Mouse (Mus musculus): ENCODE measurements around the gene Arhgef10l. TPM values are rescaled to one million over a fixed set of nuclear protein-coding genes. Genes with fewer than 3 reads are reported as not detected.

The Arhgef10l gene
- polyA plus RNA-seq, 1 experiment from 2014 or later, result 23.6 TPM

DNA sequence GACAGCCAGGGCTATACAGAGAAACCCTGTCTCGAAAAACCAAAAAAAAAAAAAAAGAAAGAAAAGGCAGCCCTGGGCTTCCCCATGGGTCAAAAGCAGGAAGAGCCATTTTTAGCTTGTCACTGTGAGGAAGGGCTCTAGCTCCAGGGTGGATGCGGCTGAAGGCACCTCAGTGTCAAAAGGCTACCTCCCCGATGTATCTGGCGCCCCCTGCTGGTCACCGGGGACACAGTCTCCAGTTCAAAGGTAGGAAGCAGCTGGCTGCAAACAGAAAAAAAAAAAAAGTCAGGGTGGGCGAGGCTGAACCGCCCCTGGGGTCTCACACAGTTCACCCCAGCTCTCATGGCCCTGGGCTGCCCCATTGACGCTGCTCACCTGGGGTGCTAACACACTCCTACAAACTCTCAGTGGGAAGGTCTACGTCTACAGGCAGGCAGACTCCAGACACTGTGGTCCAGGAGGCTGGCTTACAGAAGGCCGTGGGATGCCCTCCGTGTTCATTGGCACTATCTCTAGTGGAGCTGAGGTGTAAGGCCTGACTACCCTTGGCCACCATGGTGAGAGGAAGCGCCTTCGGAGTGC is 8.6 kb upstream of the Arhgef10l start:
- ATAC-seq (replicated peaks; ENCODE audit: low FRiP score) (peak; percentile 10; the same call in 1 of the 2 replicates), DNase-seq (ENCODE audit: low spot score) (peak; percentile 94)
- Histone ChIP-seq H3K27ac (ENCODE audit: low read depth, low read length) (no peak overlapping the region), H3K9me3 (ENCODE audit: control insufficient read depth, low read length) (no peaks in the 10 kb centered on the region), H3K36me3 (ENCODE audit: control insufficient read depth, insufficient read depth, low read length) (no peaks in the 10 kb centered on the region), H3K4me3 (ENCODE audit: low read depth, low read length) (no peak overlapping the region), H3K4me1 (replicated peaks; ENCODE audit: control insufficient read depth, insufficient read depth, low read length) (no peaks in the 10 kb centered on the region), H3K27me3 (ENCODE audit: control insufficient read depth, insufficient read depth, low read length) (no peaks in the 10 kb centered on the region), H3K4me2 (ENCODE audit: low read depth, low read length, severe bottlenecking) (no peak overlapping the region), H3K9ac (ENCODE audit: low read length) (no peak overlapping the region)
- 36% methylated on average over 12 of the region's 13 CpGs for WGBS

DNA sequence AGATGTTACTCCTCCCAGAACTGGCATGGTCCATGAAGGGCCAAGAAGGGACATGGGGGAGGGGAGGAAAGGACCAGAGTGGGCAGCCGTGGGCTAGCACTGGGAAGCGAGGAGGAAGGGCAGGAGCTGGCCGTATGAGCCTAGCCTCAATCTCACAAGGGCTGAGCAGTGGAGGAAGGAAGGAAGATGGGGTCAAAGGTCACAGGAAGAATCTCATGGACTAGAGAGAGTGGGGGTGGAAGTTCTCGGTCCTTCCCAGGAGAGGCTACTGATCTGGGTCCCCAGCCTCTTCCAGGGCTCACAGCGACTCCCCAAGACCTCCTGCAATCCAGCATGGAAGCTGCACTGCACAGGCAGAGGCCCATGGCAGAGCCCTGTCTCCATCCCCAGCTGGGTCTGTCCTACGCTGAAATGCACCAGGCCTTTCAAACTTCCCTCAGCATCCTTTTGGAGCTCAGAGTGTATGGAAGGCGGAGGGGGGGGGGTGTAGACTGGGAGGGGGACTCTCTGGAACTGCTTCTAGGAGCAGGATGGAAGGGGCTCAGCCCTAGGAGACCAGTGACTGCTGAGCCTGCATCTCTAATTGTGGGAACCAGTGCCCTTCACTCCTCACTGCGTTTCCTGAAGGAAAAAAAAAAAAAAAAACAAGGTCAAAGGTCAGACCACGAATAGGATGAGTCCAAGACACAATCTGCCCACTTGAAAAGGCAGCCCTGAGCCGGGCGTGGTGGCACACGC is 7.9 kb upstream of the Arhgef10l start:
- DNase-seq (ENCODE audit: low spot score) (no peak), ATAC-seq (replicated peaks; ENCODE audit: low FRiP score) (0 out of 2 replicates have a peak, but pooled peaks have one; percentile 39)

GRCm38 (mm10) chr4:140667802-140668201 is 2.0 kb upstream of the Arhgef10l start:
- no peak overlapping the region for H3K27ac ChIP-seq (ENCODE audit: low read depth, low read length)
- WGBS, result 91% methylated on average over 8 of the region's 8 CpGs
- H3K27me3 ChIP-seq (ENCODE audit: control insufficient read depth, insufficient read depth, low read length), result no peaks in the 10 kb centered on the region
- H3K36me3 ChIP-seq (ENCODE audit: control insufficient read depth, insufficient read depth, low read length), result no peaks in the 10 kb centered on the region
- ATAC-seq (replicated peaks; ENCODE audit: low FRiP score) (no peak), DNase-seq (ENCODE audit: low spot score) (no peak)
- H3K4me3 ChIP-seq (ENCODE audit: low read depth, low read length), result no peak overlapping the region
- peaks cover 4% of the 10 kb centered on the region; the same call in 1 of the 2 replicates for H3K4me1 ChIP-seq (replicated peaks; ENCODE audit: control insufficient read depth, insufficient read depth, low read length)
- no peak overlapping the region for H3K4me2 ChIP-seq (ENCODE audit: low read depth, low read length, severe bottlenecking)
- H3K9ac ChIP-seq (ENCODE audit: low read length), result no peak overlapping the region
- H3K9me3 ChIP-seq (ENCODE audit: control insufficient read depth, low read length), result no peaks in the 10 kb centered on the region

More for the DNA sequence above, 7.9 kb upstream of the Arhgef10l start:
- Histone ChIP-seq H3K4me2 (ENCODE audit: low read depth, low read length, severe bottlenecking) (no peak overlapping the region), H3K27ac (ENCODE audit: low read depth, low read length) (no peak overlapping the region), H3K9ac (ENCODE audit: low read length) (no peak overlapping the region), H3K27me3 (ENCODE audit: control insufficient read depth, insufficient read depth, low read length) (no peaks in the 10 kb centered on the region), H3K36me3 (ENCODE audit: control insufficient read depth, insufficient read depth, low read length) (no peaks in the 10 kb centered on the region), H3K9me3 (ENCODE audit: control insufficient read depth, low read length) (no peaks in the 10 kb centered on the region), H3K4me1 (replicated peaks; ENCODE audit: control insufficient read depth, insufficient read depth, low read length) (no peaks in the 10 kb centered on the region), H3K4me3 (ENCODE audit: low read depth, low read length) (no peak overlapping the region)
- WGBS, result 52% methylated on average over 12 of the region's 12 CpGs

- H3K36me3 ChIP-seq (ENCODE audit: control insufficient read depth, insufficient read depth, low read length), result no peaks in the 10 kb centered on the region
- no peak for ATAC-seq (replicated peaks; ENCODE audit: low FRiP score)
- H3K27me3 ChIP-seq (ENCODE audit: control insufficient read depth, insufficient read depth, low read length), result no peaks in the 10 kb centered on the region
- no peak overlapping the region for H3K4me2 ChIP-seq (ENCODE audit: low read depth, low read length, severe bottlenecking)
- no peak for DNase-seq (ENCODE audit: low spot score)
- WGBS, result 73% methylated on average over 7 of the region's 7 CpGs
- no peak overlapping the region for H3K4me3 ChIP-seq (ENCODE audit: low read depth, low read length)
- no peaks in the 10 kb centered on the region for H3K9me3 ChIP-seq (ENCODE audit: control insufficient read depth, low read length)
- peaks cover 13% of the 10 kb centered on the region; the same call in 1 of the 2 replicates for H3K4me1 ChIP-seq (replicated peaks; ENCODE audit: control insufficient read depth, insufficient read depth, low read length)
- H3K27ac ChIP-seq (ENCODE audit: low read depth, low read length), result no peak overlapping the region
- no peak overlapping the region for H3K9ac ChIP-seq (ENCODE audit: low read length)
These were observed 759 bp downstream of the Arhgef10l start for GRCm38 (mm10) chr4:140665053-140665452.

DNA sequence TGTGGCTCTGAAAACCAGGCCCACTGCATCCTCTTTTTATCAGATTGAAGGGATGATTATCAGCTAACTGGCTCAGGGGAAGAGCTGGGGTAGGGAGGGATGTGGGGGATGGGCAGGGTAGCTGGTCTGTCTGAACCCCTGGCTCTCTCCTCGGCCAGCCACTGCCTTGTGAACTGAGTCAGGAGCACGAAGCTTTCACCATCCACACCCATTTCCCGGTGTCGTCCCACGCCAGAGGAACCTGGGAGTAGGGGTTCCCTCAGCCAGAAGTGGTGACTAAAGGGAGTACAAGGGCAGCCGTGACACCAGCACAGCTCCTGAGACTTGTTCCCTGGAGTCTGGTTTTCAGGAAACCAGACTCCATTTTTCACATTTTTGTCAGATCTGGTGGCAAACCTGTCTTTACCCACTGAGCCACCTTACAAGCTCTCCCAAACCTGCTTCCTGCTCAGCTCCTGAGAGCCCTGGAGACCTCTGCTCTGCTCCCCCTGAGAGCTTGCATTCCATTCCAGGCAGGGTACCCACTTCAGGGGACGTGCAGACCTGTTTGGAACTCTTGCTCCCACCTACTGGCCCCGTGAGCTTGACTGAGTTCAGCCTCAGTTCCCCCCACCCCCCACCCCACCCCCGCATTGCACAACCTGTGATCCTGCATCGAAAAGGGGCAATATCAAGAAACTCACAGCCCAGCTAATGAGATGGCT is 2.8 kb downstream of the Arhgef10l start:
- no peak overlapping the region for H3K4me3 ChIP-seq (ENCODE audit: low read depth, low read length)
- H3K9me3 ChIP-seq (ENCODE audit: control insufficient read depth, low read length), result no peaks in the 10 kb centered on the region
- H3K27ac ChIP-seq (ENCODE audit: low read depth, low read length), result no peak overlapping the region
- ATAC-seq (replicated peaks; ENCODE audit: low FRiP score) (no peak), DNase-seq (ENCODE audit: low spot score) (no peak)
- no peak overlapping the region for H3K4me2 ChIP-seq (ENCODE audit: low read depth, low read length, severe bottlenecking)
- no peaks in the 10 kb centered on the region for H3K27me3 ChIP-seq (ENCODE audit: control insufficient read depth, insufficient read depth, low read length)
- no peak overlapping the region for H3K9ac ChIP-seq (ENCODE audit: low read length)
- 32% methylated on average over 10 of the region's 10 CpGs for WGBS
- H3K4me1 ChIP-seq (replicated peaks; ENCODE audit: control insufficient read depth, insufficient read depth, low read length), result peaks cover 18% of the 10 kb centered on the region
- H3K36me3 ChIP-seq (ENCODE audit: control insufficient read depth, insufficient read depth, low read length), result no peaks in the 10 kb centered on the region

- ATAC-seq (replicated peaks; ENCODE audit: low FRiP score) (no peak), DNase-seq (ENCODE audit: low spot score) (no peak)
- Histone ChIP-seq H3K36me3 (ENCODE audit: control insufficient read depth, insufficient read depth, low read length) (no peaks in the 10 kb centered on the region), H3K27me3 (ENCODE audit: control insufficient read depth, insufficient read depth, low read length) (no peaks in the 10 kb centered on the region), H3K9ac (ENCODE audit: low read length) (no peak overlapping the region), H3K9me3 (ENCODE audit: control insufficient read depth, low read length) (no peaks in the 10 kb centered on the region), H3K4me2 (ENCODE audit: low read depth, low read length, severe bottlenecking) (no peak overlapping the region), H3K27ac (ENCODE audit: low read depth, low read length) (no peak overlapping the region), H3K4me1 (replicated peaks; ENCODE audit: control insufficient read depth, insufficient read depth, low read length) (peaks cover 24% of the 10 kb centered on the region), H3K4me3 (ENCODE audit: low read depth, low read length) (no peak overlapping the region)
- WGBS, result 46% methylated on average over 7 of the region's 7 CpGs
These were observed 3.4 kb downstream of the Arhgef10l start for GRCm38 (mm10) chr4:140662453-140662852.

DNA sequence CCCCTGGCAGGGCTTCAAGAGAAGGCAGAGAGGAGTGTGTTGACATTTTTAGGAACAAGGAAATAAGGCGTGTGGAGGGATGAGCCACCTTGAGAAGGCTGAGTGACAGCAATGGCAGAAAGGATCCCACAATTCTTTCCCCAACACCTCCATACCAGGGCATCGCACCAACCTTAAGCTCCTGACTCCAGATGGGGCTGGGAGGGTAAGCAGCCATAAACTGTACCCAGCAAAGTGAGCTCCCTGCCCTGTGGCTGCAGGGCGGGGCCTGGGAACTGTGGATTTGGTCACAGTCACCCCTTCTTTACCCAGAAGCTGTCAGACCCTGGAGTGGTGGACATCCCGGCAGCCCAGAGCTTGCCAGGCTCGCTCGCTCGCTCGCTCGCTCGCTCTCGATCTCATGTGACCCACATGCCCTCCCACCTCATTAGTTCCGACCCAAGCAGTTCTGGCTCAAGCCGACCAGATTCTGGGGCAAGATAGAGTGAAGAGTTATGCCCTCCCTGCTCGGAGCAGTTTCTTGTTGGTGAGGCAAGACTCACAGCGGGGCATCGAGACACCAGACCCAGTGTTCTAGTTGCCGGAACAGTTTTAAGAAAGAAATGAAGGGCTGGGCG is 4.3 kb downstream of the Arhgef10l start:
- Histone ChIP-seq H3K36me3 (ENCODE audit: control insufficient read depth, insufficient read depth, low read length) (no peaks in the 10 kb centered on the region), H3K9ac (ENCODE audit: low read length) (no peak overlapping the region), H3K27me3 (ENCODE audit: control insufficient read depth, insufficient read depth, low read length) (no peaks in the 10 kb centered on the region), H3K9me3 (ENCODE audit: control insufficient read depth, low read length) (no peaks in the 10 kb centered on the region), H3K4me2 (ENCODE audit: low read depth, low read length, severe bottlenecking) (no peak overlapping the region), H3K27ac (ENCODE audit: low read depth, low read length) (no peak overlapping the region), H3K4me3 (ENCODE audit: low read depth, low read length) (no peak overlapping the region), H3K4me1 (replicated peaks; ENCODE audit: control insufficient read depth, insufficient read depth, low read length) (peaks cover 25% of the 10 kb centered on the region)
- 80% methylated on average over 18 of the region's 18 CpGs for WGBS
- ATAC-seq (replicated peaks; ENCODE audit: low FRiP score), result no peak
- no peak for DNase-seq (ENCODE audit: low spot score)

GRCm38 (mm10) chr4:140657681-140658575 is 7.9 kb downstream of the Arhgef10l start:
- Histone ChIP-seq H3K4me2 (ENCODE audit: low read depth, low read length, severe bottlenecking) (peak overlapping the region; percentile 47), H3K9me3 (ENCODE audit: control insufficient read depth, low read length) (no peaks in the 10 kb centered on the region), H3K4me3 (ENCODE audit: low read depth, low read length) (no peak overlapping the region), H3K36me3 (ENCODE audit: control insufficient read depth, insufficient read depth, low read length) (no peaks in the 10 kb centered on the region), H3K4me1 (replicated peaks; ENCODE audit: control insufficient read depth, insufficient read depth, low read length) (peaks cover 27% of the 10 kb centered on the region), H3K9ac (ENCODE audit: low read length) (peak overlapping the region; percentile 59), H3K27ac (ENCODE audit: low read depth, low read length) (peak overlapping the region; percentile 97), H3K27me3 (ENCODE audit: control insufficient read depth, insufficient read depth, low read length) (no peaks in the 10 kb centered on the region)
- DNase-seq (ENCODE audit: low spot score) (peak; percentile 85), ATAC-seq (replicated peaks; ENCODE audit: low FRiP score) (peak; percentile 88)
- 3% methylated on average over 24 of the region's 24 CpGs for WGBS

Measured in forebrain, embryonic 11.5 days (tissue).